Mouse (Mus musculus): Measurements from ENCODE around the gene Ntrk3. TPM values are rescaled to one million over a fixed set of nuclear protein-coding genes. Genes with fewer than 3 reads are reported as not detected.
A peak's percentile ranks its signal among the peaks of the same experiment; 100 is the strongest.

The Ntrk3 gene
- polyA plus RNA-seq, 1 experiment from 2014 or later = 18.3 TPM

DNA sequence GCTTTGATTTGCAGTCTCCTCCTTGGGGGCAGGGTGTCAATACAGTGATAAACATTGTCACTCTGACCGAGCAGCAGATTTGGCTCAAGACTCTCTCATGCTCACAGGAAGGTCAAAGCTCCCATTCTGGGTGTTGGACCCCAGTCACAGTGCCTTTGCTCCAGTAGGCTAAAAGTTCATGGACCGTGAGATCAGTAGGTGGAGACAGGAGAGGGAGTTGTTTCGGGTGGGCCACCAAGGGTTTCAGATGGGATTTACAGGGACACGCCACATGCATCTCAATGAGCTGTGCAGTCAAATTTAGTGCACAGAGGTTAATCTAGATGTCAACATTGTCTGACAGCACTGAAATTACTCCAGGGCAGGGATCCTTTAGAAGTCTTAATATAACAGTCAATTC lies 552.2 kb downstream of the Ntrk3 start:
- WGBS = 49% methylated on average over 4 of the region's 4 CpGs
- H3K9me3 ChIP-seq = no peaks in the 10 kb centered on the region
- no peak overlapping the region for H3K4me2 ChIP-seq (replicated peaks)

GRCm38 (mm10) chr7:78183396-78183795 lies 554.4 kb downstream of the Ntrk3 start:
- Histone ChIP-seq H3K4me3 (replicated peaks) (no peak overlapping the region), H3K27me3 (no peaks in the 10 kb centered on the region), H3K9me3 (no peaks in the 10 kb centered on the region), H3K9ac (replicated peaks) (no peak overlapping the region), H3K4me2 (replicated peaks) (no peak overlapping the region), H3K27ac (no peak overlapping the region), H3K4me1 (replicated peaks) (peaks cover 7% of the 10 kb centered on the region; the same call in 1 of the 2 replicates), H3K36me3 (no peaks in the 10 kb centered on the region)
- ATAC-seq = no peak
- WGBS = 28% methylated on average over 1 of the region's 1 CpGs

More for the DNA sequence above, 552.2 kb downstream of the Ntrk3 start:
- no peaks in the 10 kb centered on the region for H3K27me3 ChIP-seq
- no peak overlapping the region for H3K27ac ChIP-seq
- no peak overlapping the region for H3K4me3 ChIP-seq (replicated peaks)
- no peak overlapping the region for H3K9ac ChIP-seq (replicated peaks)
- peaks cover 13% of the 10 kb centered on the region for H3K4me1 ChIP-seq (replicated peaks)
- no peaks in the 10 kb centered on the region for H3K36me3 ChIP-seq
- no peak for ATAC-seq

- Histone ChIP-seq H3K27me3 (no peaks in the 10 kb centered on the region), H3K27ac (no peak overlapping the region), H3K4me2 (replicated peaks) (no peak overlapping the region), H3K4me3 (replicated peaks) (no peak overlapping the region), H3K9me3 (no peaks in the 10 kb centered on the region), H3K36me3 (no peaks in the 10 kb centered on the region), H3K4me1 (replicated peaks) (peaks cover under 1% of the 10 kb centered on the region; the same call in 1 of the 2 replicates), H3K9ac (replicated peaks) (no peak overlapping the region)
- ATAC-seq = no peak
- WGBS = 75% methylated on average over 4 of the region's 4 CpGs
These were observed 557.7 kb downstream of the Ntrk3 start for GRCm38 (mm10) chr7:78179996-78180665.

GRCm38 (mm10) chr7:78172267-78172955 lies 565.4 kb downstream of the Ntrk3 start:
- no peaks in the 10 kb centered on the region for H3K36me3 ChIP-seq
- H3K9me3 ChIP-seq = no peaks in the 10 kb centered on the region
- whole genome bisulfite sequencing = 71% methylated on average over 5 of the region's 5 CpGs
- no peaks in the 10 kb centered on the region for H3K4me1 ChIP-seq (replicated peaks)
- H3K27ac ChIP-seq = no peak overlapping the region
- ATAC-seq = no peak
- H3K27me3 ChIP-seq = no peaks in the 10 kb centered on the region
- no peak overlapping the region for H3K4me2 ChIP-seq (replicated peaks)
- H3K4me3 ChIP-seq (replicated peaks) = no peak overlapping the region
- no peak overlapping the region for H3K9ac ChIP-seq (replicated peaks)

DNA sequence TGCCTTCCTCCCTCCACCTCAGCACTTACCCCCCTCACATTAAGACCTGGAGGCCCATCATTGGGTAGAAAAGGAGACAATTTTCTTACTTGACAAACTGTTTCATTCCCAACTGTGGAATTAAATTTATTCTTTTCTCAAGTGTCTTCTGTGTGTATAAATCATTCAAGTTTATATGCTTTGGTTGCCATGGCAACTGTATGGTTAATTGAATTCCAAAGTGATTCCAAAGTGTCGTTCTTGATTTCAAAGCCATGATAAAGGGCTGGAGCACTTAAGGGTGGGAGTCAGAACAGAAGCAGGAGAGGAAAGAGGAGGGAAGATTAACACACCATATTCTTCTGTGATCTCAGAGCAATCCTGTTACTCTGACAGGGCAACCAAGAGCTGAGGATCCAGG lies 572.3 kb downstream of the Ntrk3 start:
- Histone ChIP-seq H3K4me1 (replicated peaks) (no peaks in the 10 kb centered on the region), H3K27ac (no peak overlapping the region), H3K4me3 (replicated peaks) (no peak overlapping the region), H3K9ac (replicated peaks) (no peak overlapping the region), H3K9me3 (no peaks in the 10 kb centered on the region), H3K36me3 (no peaks in the 10 kb centered on the region), H3K4me2 (replicated peaks) (no peak overlapping the region), H3K27me3 (no peaks in the 10 kb centered on the region)
- no peak for ATAC-seq
- WGBS = 7% methylated on average over 1 of the region's 1 CpGs

DNA sequence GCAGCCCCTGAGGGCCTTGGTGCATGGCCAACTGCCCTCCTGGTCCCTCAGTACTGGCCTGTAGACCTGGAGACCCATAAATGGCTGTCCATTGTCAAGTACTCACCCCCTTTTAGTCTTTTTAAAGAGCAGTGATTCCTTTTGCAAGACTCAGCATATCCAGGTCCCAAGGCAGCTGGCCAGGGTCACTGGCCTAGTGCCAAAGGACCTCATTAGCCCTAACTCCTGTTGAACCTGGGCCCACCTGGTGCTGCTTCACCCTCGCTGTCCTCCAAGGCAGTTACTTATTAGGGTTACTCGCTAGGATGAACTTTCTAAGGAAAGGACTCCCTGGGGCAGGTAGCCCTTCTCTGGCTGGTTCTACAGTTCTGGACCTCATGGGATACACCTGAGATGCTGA lies 579.9 kb downstream of the Ntrk3 start:
- H3K4me3 ChIP-seq (replicated peaks) = no peak overlapping the region
- no peak overlapping the region for H3K9ac ChIP-seq (replicated peaks)
- 96% methylated on average over 2 of the region's 2 CpGs for WGBS
- H3K9me3 ChIP-seq = no peaks in the 10 kb centered on the region
- H3K27me3 ChIP-seq = no peaks in the 10 kb centered on the region
- H3K27ac ChIP-seq = no peak overlapping the region
- H3K4me2 ChIP-seq (replicated peaks) = no peak overlapping the region
- no peak for ATAC-seq
- no peaks in the 10 kb centered on the region for H3K4me1 ChIP-seq (replicated peaks)
- no peaks in the 10 kb centered on the region for H3K36me3 ChIP-seq

DNA sequence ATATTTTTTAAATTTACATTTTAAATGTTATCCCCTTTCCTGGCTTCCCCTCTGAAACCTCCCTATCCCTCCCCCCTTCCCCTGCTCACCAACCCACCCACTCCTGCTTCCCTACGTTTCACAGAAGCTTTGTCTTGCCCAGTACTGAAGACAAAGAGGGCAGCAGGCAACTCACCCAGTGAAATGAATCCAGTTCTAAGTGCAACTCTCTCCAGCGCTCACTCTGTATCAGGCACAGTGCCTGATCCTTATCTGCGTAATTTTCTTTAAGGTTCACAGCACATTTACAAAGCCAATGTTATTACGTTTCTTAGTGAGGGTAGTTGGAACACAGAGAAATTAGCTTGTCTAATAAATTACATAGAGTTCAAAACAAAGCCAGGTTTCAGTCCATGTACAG lies 592.6 kb downstream of the Ntrk3 start:
- ATAC-seq = 0 out of 2 replicates have a peak, but pooled peaks have one; percentile 60
- H3K27me3 ChIP-seq = no peaks in the 10 kb centered on the region
- no peak overlapping the region for H3K4me2 ChIP-seq (replicated peaks)
- no peak overlapping the region for H3K27ac ChIP-seq
- WGBS = 32% methylated on average over 4 of the region's 4 CpGs
- H3K36me3 ChIP-seq = no peaks in the 10 kb centered on the region
- H3K9me3 ChIP-seq = no peaks in the 10 kb centered on the region
- no peaks in the 10 kb centered on the region; the same call in 1 of the 2 replicates for H3K4me1 ChIP-seq (replicated peaks)
- no peak overlapping the region for H3K4me3 ChIP-seq (replicated peaks)
- no peak overlapping the region for H3K9ac ChIP-seq (replicated peaks)

GRCm38 (mm10) chr7:78144849-78145248 lies 593.0 kb downstream of the Ntrk3 start:
- no peak overlapping the region for H3K9ac ChIP-seq (replicated peaks)
- H3K4me2 ChIP-seq (replicated peaks) = no peak overlapping the region
- H3K9me3 ChIP-seq = no peaks in the 10 kb centered on the region
- peak; percentile 34; the same call in 1 of the 2 replicates for ATAC-seq
- H3K27ac ChIP-seq = no peak overlapping the region
- no peak overlapping the region for H3K4me3 ChIP-seq (replicated peaks)
- H3K36me3 ChIP-seq = no peaks in the 10 kb centered on the region
- H3K4me1 ChIP-seq (replicated peaks) = no peaks in the 10 kb centered on the region; the same call in 1 of the 2 replicates
- H3K27me3 ChIP-seq = no peaks in the 10 kb centered on the region
- 68% methylated on average over 3 of the region's 3 CpGs for WGBS

DNA sequence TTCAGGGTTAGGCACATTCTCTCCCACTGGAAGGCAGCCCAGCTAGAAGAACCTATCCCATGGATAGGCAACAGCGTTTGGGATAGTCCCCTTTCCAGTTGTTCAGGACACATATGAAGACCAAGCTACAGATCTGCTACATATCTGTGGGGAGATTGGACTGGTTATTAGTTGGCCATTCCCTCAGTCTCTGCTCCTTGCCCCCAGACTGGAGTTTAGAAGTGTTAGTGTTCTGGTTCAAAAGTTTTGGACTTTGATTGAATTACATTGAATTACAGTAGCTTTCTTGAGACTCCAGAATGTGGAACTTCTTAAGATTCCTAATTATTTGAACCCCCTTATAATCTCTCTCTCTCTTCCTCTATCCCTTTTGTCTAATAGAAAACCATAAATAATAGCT lies 607.8 kb downstream of the Ntrk3 start:
- Histone ChIP-seq H3K4me2 (replicated peaks) (no peak overlapping the region), H3K9me3 (no peaks in the 10 kb centered on the region), H3K27ac (no peak overlapping the region), H3K4me3 (replicated peaks) (no peak overlapping the region), H3K27me3 (no peaks in the 10 kb centered on the region), H3K36me3 (no peaks in the 10 kb centered on the region), H3K9ac (replicated peaks) (no peak overlapping the region), H3K4me1 (replicated peaks) (no peaks in the 10 kb centered on the region)
- ATAC-seq = no peak
- 74% methylated on average over 1 of the region's 1 CpGs for WGBS

Other genes with a start within 250 kb of the Ntrk3 start
- gene Mrps11, start 45.1 kb upstream of the Ntrk3 start, polyA plus RNA-seq (2015; fragmentation: Nextera tagmentation; extraction: Ambion mirVana) = 73.1 and 79.1 TPM in 2 replicates
- gene Mrpl46, start 45.5 kb upstream of the Ntrk3 start, polyA plus RNA-seq (2015; fragmentation: Nextera tagmentation; extraction: Ambion mirVana) = 58.6 and 64.2 TPM in 2 replicates
- gene Det1, start 109.3 kb upstream of the Ntrk3 start, polyA plus RNA-seq (2015; fragmentation: Nextera tagmentation; extraction: Ambion mirVana) = 17.7 and 18.1 TPM in 2 replicates
- 47.0 and 49.9 TPM in 2 replicates for gene Aen, start 157.8 kb upstream of the Ntrk3 start, polyA plus RNA-seq (2015; fragmentation: Nextera tagmentation; extraction: Ambion mirVana)
- gene Isg20, start 175.4 kb upstream of the Ntrk3 start, polyA plus RNA-seq (2015; fragmentation: Nextera tagmentation; extraction: Ambion mirVana) = 0.21 and 0.40 TPM in 2 replicates